Mouse (Mus musculus) kidney, adult 2 months (tissue): Measurements from ENCODE around the gene Tbc1d1. TPM values are rescaled to one million over a fixed set of nuclear protein-coding genes. Genes with fewer than 3 reads are reported as not detected.

Experiments used
- DNase-seq: peaks from one replicate; pipeline ENCODE4 v3.0.0; 2021
- H3K27ac ChIP-seq: fragments of 200-500 bp; 2 replicates; pipeline ENCODE4 v1.5.1; 2012; ENCODE audit warnings: low read depth, low read length, control low read depth, inconsistent platforms; ENCODE audit not compliant: insufficient read depth
- H3K27me3 ChIP-seq: fragments of 200-500 bp; replicated peaks from 2 replicates; pipeline ENCODE4 v1.6.1; 2012; ENCODE audit warnings: mild to moderate bottlenecking, moderate library complexity, low read length, inconsistent platforms; ENCODE audit not compliant: control insufficient read depth, insufficient read depth
- H3K36me3 ChIP-seq: fragments of 200-500 bp; 2 replicates; pipeline ENCODE4 v1.6.1; 2012; ENCODE audit warnings: mild to moderate bottlenecking, moderate library complexity, low read length, inconsistent platforms; ENCODE audit not compliant: control insufficient read depth, insufficient read depth
- H3K4me1 ChIP-seq: fragments of 200-500 bp; 2 replicates; pipeline ENCODE4 v1.6.1; 2011; ENCODE audit warnings: low read length; ENCODE audit not compliant: control insufficient read depth, insufficient read depth
- H3K4me3 ChIP-seq: fragments of 200-500 bp; 2 replicates; pipeline ENCODE4 v1.5.1; 2011; ENCODE audit warnings: mild to moderate bottlenecking, low read depth, low read length, control low read depth; ENCODE audit not compliant: insufficient read depth
- CTCF ChIP-seq: fragments of 200-500 bp; conservative IDR thresholded peaks from 2 replicates; pipeline ENCODE4 v1.5.1; 2011; ENCODE audit warnings: low read depth, mild to moderate bottlenecking, control low read depth, low read length, moderate library complexity, mixed read lengths; ENCODE audit not compliant: insufficient read depth, insufficient read length
- POLR2A ChIP-seq: fragments of 200-500 bp; IDR thresholded peaks from one replicate; pipeline ENCODE4 v1.6.1; 2011; ENCODE audit warnings: low read depth, low read length, control low read depth
- WGBS: fragments of 180-500 bp; shearing (Covaris S2); methylation state at CpG from one replicate; pipeline ENCODE4 v1.1.7; 2018; 5-methylcytosine and 5-hydroxymethylcytosine counted together
- polyA plus RNA-seq: library from polyadenylated mRNA; depleted of rRNA; stranded (reverse); fragments of >200 nt; gene quantifications from 2 replicates; pipeline ENCODE4 v1.2.3, GENCODE M21; 2012

Gene Tbc1d1
- polyA plus RNA-seq, 1 experiment: 38.3 TPM

GRCm38 (mm10) chr5:64236561-64236960 lies 80.5 kb downstream of the Tbc1d1 start:
- 49% methylated on average over 7 of the region's 7 CpGs for WGBS
- no peak for TF ChIP-seq CTCF
- no peak for TF ChIP-seq POLR2A
- DNase-seq: peak; percentile 53
- 0 out of 2 replicates have a peak overlapping the region, but pooled peaks have one; percentile 10 for H3K27ac ChIP-seq
- H3K27me3 ChIP-seq: no peaks in the 10 kb centered on the region
- peaks cover 43% of the 10 kb centered on the region for H3K4me1 ChIP-seq
- H3K4me3 ChIP-seq: no peak overlapping the region
- no peaks in the 10 kb centered on the region for H3K36me3 ChIP-seq

- Histone ChIP-seq H3K27me3 (no peaks in the 10 kb centered on the region), H3K27ac (no peak overlapping the region; the same call in 1 of the 2 replicates)
- 24% methylated on average over 1 of the region's 1 CpGs for WGBS
Observed at GRCm38 (mm10) chr5:64237263-64237662, 81.2 kb downstream of the Tbc1d1 start.

GRCm38 (mm10) chr5:64237693-64238092 lies 81.6 kb downstream of the Tbc1d1 start:
- Histone ChIP-seq H3K36me3 (no peaks in the 10 kb centered on the region), H3K27ac (no peak overlapping the region), H3K4me1 (peaks cover 51% of the 10 kb centered on the region), H3K4me3 (no peak overlapping the region), H3K27me3 (no peaks in the 10 kb centered on the region)
- DNase-seq: no peak
- no peak for TF ChIP-seq POLR2A
- no peak for TF ChIP-seq CTCF
- WGBS: 59% methylated on average over 3 of the region's 3 CpGs

More at GRCm38 (mm10) chr5:64237263-64237662, 81.2 kb downstream of the Tbc1d1 start:
- peaks cover 48% of the 10 kb centered on the region for H3K4me1 ChIP-seq
- DNase-seq: no peak
- no peak overlapping the region for H3K4me3 ChIP-seq
- H3K36me3 ChIP-seq: no peaks in the 10 kb centered on the region
- TF ChIP-seq POLR2A: no peak
- no peak for TF ChIP-seq CTCF

GRCm38 (mm10) chr5:64238894-64239652 lies 83.0 kb downstream of the Tbc1d1 start:
- H3K4me1 ChIP-seq: peaks cover 56% of the 10 kb centered on the region
- TF ChIP-seq CTCF (peak; percentile 32; the same call in 1 of the 2 replicates), POLR2A (no peak)
- H3K27ac ChIP-seq: no peak overlapping the region
- WGBS: 64% methylated on average over 3 of the region's 3 CpGs
- H3K36me3 ChIP-seq: no peaks in the 10 kb centered on the region
- H3K27me3 ChIP-seq: no peaks in the 10 kb centered on the region
- no peak for DNase-seq
- no peak overlapping the region for H3K4me3 ChIP-seq

- 31% methylated on average over 13 of the region's 13 CpGs for whole genome bisulfite sequencing
Observed at GRCm38 (mm10) chr5:64240941-64241682, 85.0 kb downstream of the Tbc1d1 start.

GRCm38 (mm10) chr5:64241867-64242266 lies 85.8 kb downstream of the Tbc1d1 start:
- H3K27ac ChIP-seq: peak overlapping the region; percentile 57
- no peaks in the 10 kb centered on the region for H3K27me3 ChIP-seq
- no peak overlapping the region for H3K4me3 ChIP-seq
- WGBS: 86% methylated on average over 8 of the region's 8 CpGs
- no peaks in the 10 kb centered on the region for H3K36me3 ChIP-seq
- no peak for TF ChIP-seq CTCF
- TF ChIP-seq POLR2A: no peak
- DNase-seq: no peak
- H3K4me1 ChIP-seq: peaks cover 34% of the 10 kb centered on the region

More at GRCm38 (mm10) chr5:64240941-64241682, 85.0 kb downstream of the Tbc1d1 start:
- Histone ChIP-seq H3K27me3 (no peaks in the 10 kb centered on the region), H3K27ac (peak overlapping the region; percentile 61), H3K4me3 (no peak overlapping the region), H3K4me1 (peaks cover 38% of the 10 kb centered on the region), H3K36me3 (no peaks in the 10 kb centered on the region)
- TF ChIP-seq CTCF (no peak), POLR2A (no peak)
- no peak for DNase-seq
